Mouse (Mus musculus) right cerebral cortex, postnatal 4 days (tissue): ENCODE measurements around the gene Klrb1a.
"Not testable (repeated sequence)": the region's sequence is repeated elsewhere in the genome, so short reads cannot be mapped to it uniquely, and the experiment has no call there.

Experiments used
- DNase-seq: peaks from one replicate; pipeline ENCODE4 v3.0.0-alpha.2; 2022

The Klrb1a gene

GRCm38 (mm10) chr6:128623433-128623832 lies at the start of gene Klrb1a:
Gene Klrb1a (minus strand): TSS chr6:128623533.
- not testable (repeated sequence) for DNase-seq

- DNase-seq, result no peak
These were observed 46.6 kb upstream of the Klrb1a start for GRCm38 (mm10) chr6:128669936-128670335.

GRCm38 (mm10) chr6:128662206-128662605 lies 38.9 kb upstream of the Klrb1a start, which contains the start of gene Clec2h:
Gene Clec2h (plus strand): TSS chr6:128662385.
- no peak for DNase-seq

- no peak for DNase-seq
These were observed 37.9 kb upstream of the Klrb1a start for GRCm38 (mm10) chr6:128661249-128661648.

- no peak for DNase-seq
These were observed 29.6 kb upstream of the Klrb1a start for GRCm38 (mm10) chr6:128652938-128653337.

- DNase-seq, result not testable (repeated sequence)
These were observed 27.5 kb upstream of the Klrb1a start for GRCm38 (mm10) chr6:128650827-128651226.

GRCm38 (mm10) chr6:128650187-128650586 lies 26.9 kb upstream of the Klrb1a start:
- no peak for DNase-seq

- DNase-seq, result no peak
These were observed 26.3 kb upstream of the Klrb1a start for GRCm38 (mm10) chr6:128649681-128650080.

GRCm38 (mm10) chr6:128645708-128646107 lies 22.4 kb upstream of the Klrb1a start:
- not testable (repeated sequence) for DNase-seq

- not testable (repeated sequence) for DNase-seq
These were observed 21.4 kb upstream of the Klrb1a start for GRCm38 (mm10) chr6:128644694-128645093.

- no peak for DNase-seq
These were observed 20.7 kb upstream of the Klrb1a start for GRCm38 (mm10) chr6:128643999-128644398.

GRCm38 (mm10) chr6:128641116-128641716 lies 17.9 kb upstream of the Klrb1a start:
- DNase-seq, result no peak

GRCm38 (mm10) chr6:128640673-128641072 lies 17.3 kb upstream of the Klrb1a start:
- DNase-seq, result no peak

- DNase-seq, result not testable (repeated sequence)
These were observed 7.9 kb upstream of the Klrb1a start for GRCm38 (mm10) chr6:128630912-128631905.

GRCm38 (mm10) chr6:128629771-128630739 lies 6.7 kb upstream of the Klrb1a start:
- DNase-seq, result peak; percentile 44

- DNase-seq, result not testable (repeated sequence)
These were observed 1.9 kb upstream of the Klrb1a start for GRCm38 (mm10) chr6:128625246-128625645.

GRCm38 (mm10) chr6:128624425-128624824 lies 1.1 kb upstream of the Klrb1a start:
- no peak for DNase-seq

- no peak for DNase-seq
These were observed 600 bp downstream of the Klrb1a start for GRCm38 (mm10) chr6:128622733-128623132.

- no peak for DNase-seq
These were observed 17.0 kb downstream of the Klrb1a start for GRCm38 (mm10) chr6:128606350-128606749.

- no peak for DNase-seq
These were observed 18.8 kb downstream of the Klrb1a start for GRCm38 (mm10) chr6:128604512-128604911.

- DNase-seq, result no peak
These were observed 20.7 kb downstream of the Klrb1a start for GRCm38 (mm10) chr6:128602463-128603201.

- no peak for DNase-seq
These were observed 21.3 kb downstream of the Klrb1a start for GRCm38 (mm10) chr6:128602026-128602425.
